Mouse (Mus musculus): ENCODE data around the gene Gm4177. TPM values are rescaled to one million over a fixed set of nuclear protein-coding genes. Genes with fewer than 3 reads are reported as not detected.
"Not testable (repeated sequence)": the region's sequence is repeated elsewhere in the genome, so short reads cannot be mapped to it uniquely, and the experiment has no call there.

Gene Gm4177
- not detected for total RNA-seq (2021)
- long read RNA-seq, experiment 1 = 0 reads
- long read RNA-seq, experiment 2 = 0 reads

DNA sequence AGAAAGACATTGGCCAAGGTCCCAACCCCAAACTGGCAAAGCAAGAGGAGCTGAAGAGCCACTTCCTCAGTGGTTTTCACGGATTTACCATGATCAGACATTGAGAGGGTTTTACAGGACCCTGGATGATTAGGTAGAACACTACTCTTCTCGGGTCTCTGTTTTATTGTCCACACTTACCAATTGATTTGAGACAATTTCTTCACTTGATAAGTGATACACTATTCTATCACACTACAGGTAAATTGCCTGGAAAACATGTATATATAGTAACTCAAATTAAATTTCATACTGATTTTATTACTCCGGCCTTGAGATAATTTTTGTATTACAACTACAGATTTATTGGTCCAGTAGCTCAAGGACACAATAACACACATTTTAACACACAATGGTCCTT, at the start of gene Gm4177:
Gene Gm4177, minus strand, starts transcription at position 101 of the 400 bp plus-strand sequence.
- DNase-seq; H3K27ac ChIP-seq; H3K4me3 ChIP-seq; intact Hi-C loops (cut with DNase I): not testable (repeated sequence)

DNA sequence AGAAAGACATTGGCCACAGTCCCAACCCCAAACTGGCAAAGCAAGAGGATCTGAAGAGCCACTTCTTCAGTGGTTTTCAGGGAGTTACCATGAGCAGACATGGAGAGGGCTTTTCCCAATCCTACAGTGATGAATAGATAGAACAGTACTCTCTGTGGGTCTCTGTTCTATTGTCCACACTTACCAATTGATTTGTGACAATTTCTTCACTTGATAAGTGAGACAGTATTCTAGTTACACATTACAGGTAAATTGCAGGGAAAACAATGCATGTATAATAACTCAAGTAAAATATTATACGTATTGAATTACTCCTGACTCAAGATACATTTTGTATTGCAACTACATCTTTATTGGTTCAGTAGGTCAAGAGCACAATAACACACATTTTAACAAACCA, 47.6 kb upstream of the Gm4177 start, which contains the start of gene Gm5725:
Gene Gm5725, minus strand, starts transcription at position 101 of the 400 bp plus-strand sequence.
- intact Hi-C loops (cut with DNase I); H3K27ac ChIP-seq; DNase-seq; H3K4me3 ChIP-seq: not testable (repeated sequence)

GRCm38 (mm10) chr7:21832051-21832450, 35.5 kb upstream of the Gm4177 start, which contains the start of gene Vmn1r135:
Vmn1r135 (plus strand) TSS chr7:21832351.
- intact Hi-C loops (cut with DNase I) = not testable (repeated sequence)

GRCm38 (mm10) chr7:21761375-21761774, 35.2 kb downstream of the Gm4177 start, which contains the start of gene Gm4175:
Gm4175 (minus strand) TSS chr7:21761475.
- intact Hi-C loops (cut with DNase I); H3K4me3 ChIP-seq; DNase-seq; H3K27ac ChIP-seq: not testable (repeated sequence)

More at GRCm38 (mm10) chr7:21832051-21832450, 35.5 kb upstream of the Gm4177 start, which contains the start of gene Vmn1r135:
- H3K27ac ChIP-seq, H3K4me3 ChIP-seq, DNase-seq: not testable (repeated sequence)

Other genes with a start within 250 kb of the Gm4177 start
- gene Vmn1r132, start 182.6 kb downstream of the Gm4177 start, total RNA-seq (2021) = not detected
- not detected for gene Gm4175, start 35.3 kb downstream of the Gm4177 start, total RNA-seq (2021)
- not detected for gene Vmn1r135, start 35.6 kb upstream of the Gm4177 start, total RNA-seq (2021)
- not detected for gene Gm5725, start 47.5 kb upstream of the Gm4177 start, total RNA-seq (2021)
- not detected for gene Gm5891, start 124.6 kb upstream of the Gm4177 start, total RNA-seq (2021)
- not detected for gene Vmn1r137, start 197.9 kb upstream of the Gm4177 start, total RNA-seq (2021)
- gene Vmn1r138, start 232.2 kb upstream of the Gm4177 start, total RNA-seq (2021) = not detected

Measured in gastrocnemius, adult 2 months (tissue).